Mouse (Mus musculus) C2C12 (cell line): ENCODE results near the gene Glyctk. TPM values are rescaled to one million over a fixed set of nuclear protein-coding genes. Genes with fewer than 3 reads are reported as not detected.

Source experiments
- H3K27me3 ChIP-seq: one replicate; pipeline ENCODE4 v1.6.1; 2011; ENCODE audit not compliant: control insufficient read depth, insufficient read depth, insufficient read length
- H3K36me3 ChIP-seq: one replicate; pipeline ENCODE4 v1.6.1; 2011; ENCODE audit not compliant: control insufficient read depth, insufficient read depth
- H3K4me3 ChIP-seq: one replicate; pipeline ENCODE4 v1.5.1; 2011; ENCODE audit warnings: mild to moderate bottlenecking, control low read depth; ENCODE audit not compliant: poor library complexity, insufficient read depth, severe bottlenecking
- H3K79me2 ChIP-seq: one replicate; pipeline ENCODE4 v1.6.1; 2011; ENCODE audit not compliant: control insufficient read depth, insufficient read depth
- H3K79me3 ChIP-seq: one replicate; pipeline ENCODE4 v1.6.1; 2011; ENCODE audit warnings: low read depth, control low read depth
- H3ac ChIP-seq: one replicate; pipeline ENCODE3; 2011; ENCODE audit warnings: low read depth; ENCODE audit not compliant: control insufficient read depth, insufficient read length
- CEBPB ChIP-seq: IDR thresholded peaks from one replicate; pipeline ENCODE4 v1.6.1; 2011; ENCODE audit warnings: low read depth, mild to moderate bottlenecking, control low read depth, moderate library complexity
- CTCF ChIP-seq: IDR thresholded peaks from one replicate; pipeline ENCODE4 v1.5.1; 2011; ENCODE audit not compliant: control insufficient read depth, insufficient read depth, insufficient read length
- FOSL1 ChIP-seq: IDR thresholded peaks from one replicate; pipeline ENCODE4 v1.8.0; 2011; ENCODE audit warnings: mild to moderate bottlenecking, low read length; ENCODE audit not compliant: poor library complexity, insufficient read depth, severe bottlenecking
- MAX ChIP-seq: IDR thresholded peaks from one replicate; pipeline ENCODE4 v1.6.1; 2011; ENCODE audit warnings: mild to moderate bottlenecking, control low read depth
- MYOD1 ChIP-seq: IDR thresholded peaks from one replicate; pipeline ENCODE4 v1.6.1; 2011; ENCODE audit warnings: low read depth; ENCODE audit not compliant: control insufficient read depth, insufficient read length
- MYOG ChIP-seq: IDR thresholded peaks from one replicate; pipeline ENCODE4 v1.6.1; 2011; ENCODE audit not compliant: control insufficient read depth, insufficient read length; ENCODE audit errors: extremely low read depth
- USF1 ChIP-seq: IDR thresholded peaks from one replicate; pipeline ENCODE4 v1.6.1; 2011; ENCODE audit warnings: low read depth, mild to moderate bottlenecking, control low read depth, moderate library complexity
- polyA plus RNA-seq: library from polyadenylated mRNA; unstranded; fragments of >200 nt; fragmentation: generic; extraction: Trizol; gene quantifications from one replicate; pipeline ENCODE4 v1.2.1, GENCODE M21; 2012; ENCODE audit warnings: missing spikeins

The Glyctk gene
- polyA plus RNA-seq, 1 experiment, result 1.4 TPM

DNA sequence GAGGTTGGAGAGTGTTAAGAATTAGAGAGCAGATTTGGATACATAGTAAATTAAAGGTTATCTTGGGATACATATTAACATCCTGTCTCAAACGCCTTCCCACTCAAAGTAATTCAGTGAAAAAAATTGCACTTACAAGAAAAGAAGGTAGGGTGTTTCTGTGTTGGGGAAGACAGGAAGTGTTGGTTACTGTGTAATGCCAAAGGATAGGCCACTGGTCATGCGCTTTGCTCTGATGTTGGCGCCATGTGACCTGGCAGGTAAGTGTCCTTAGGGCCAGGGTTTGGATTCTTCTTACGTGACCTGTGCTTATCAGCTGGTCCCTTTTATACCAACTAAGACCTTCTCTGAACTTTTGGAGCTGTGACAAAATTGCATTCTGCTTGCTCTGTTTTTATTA lies 24.2 kb upstream of the Glyctk start:
- peaks cover 59% of the 10 kb centered on the region for H3K79me2 ChIP-seq
- no peak overlapping the region for H3ac ChIP-seq
- H3K27me3 ChIP-seq, result no peaks in the 10 kb centered on the region
- H3K4me3 ChIP-seq, result no peak overlapping the region
- TF ChIP-seq USF1 (no peak), MAX (no peak), MYOG (no peak), CTCF (no peak), FOSL1 (no peak), CEBPB (no peak), MYOD1 (no peak)
- H3K79me3 ChIP-seq, result peaks cover 21% of the 10 kb centered on the region
- peaks cover 91% of the 10 kb centered on the region for H3K36me3 ChIP-seq

DNA sequence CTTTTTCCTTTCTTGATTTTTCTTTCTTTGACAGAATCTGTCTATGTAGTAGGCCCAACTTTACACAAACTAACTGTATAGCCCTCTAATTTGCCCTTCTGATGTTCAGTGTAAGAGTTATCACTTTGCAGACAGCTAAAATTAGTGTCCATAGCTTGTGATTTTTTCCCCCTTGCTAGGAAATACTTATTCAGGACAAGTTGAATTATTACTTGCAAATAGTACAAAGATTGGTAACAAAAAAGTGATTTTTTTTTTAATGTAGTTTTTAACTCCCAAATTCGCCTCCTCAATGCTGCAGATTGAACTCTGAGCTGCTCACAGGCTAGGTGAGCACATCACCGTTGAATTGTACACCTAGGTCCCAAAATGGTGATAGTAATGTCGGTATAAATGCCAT lies 22.0 kb upstream of the Glyctk start:
- TF ChIP-seq USF1 (no peak), MYOD1 (no peak), CEBPB (no peak), MAX (no peak), FOSL1 (no peak), MYOG (no peak), CTCF (no peak)
- Histone ChIP-seq H3K79me3 (peaks cover 40% of the 10 kb centered on the region), H3K79me2 (peaks cover 80% of the 10 kb centered on the region), H3K27me3 (no peaks in the 10 kb centered on the region), H3K4me3 (no peak overlapping the region), H3ac (no peak overlapping the region), H3K36me3 (peaks cover 88% of the 10 kb centered on the region)

DNA sequence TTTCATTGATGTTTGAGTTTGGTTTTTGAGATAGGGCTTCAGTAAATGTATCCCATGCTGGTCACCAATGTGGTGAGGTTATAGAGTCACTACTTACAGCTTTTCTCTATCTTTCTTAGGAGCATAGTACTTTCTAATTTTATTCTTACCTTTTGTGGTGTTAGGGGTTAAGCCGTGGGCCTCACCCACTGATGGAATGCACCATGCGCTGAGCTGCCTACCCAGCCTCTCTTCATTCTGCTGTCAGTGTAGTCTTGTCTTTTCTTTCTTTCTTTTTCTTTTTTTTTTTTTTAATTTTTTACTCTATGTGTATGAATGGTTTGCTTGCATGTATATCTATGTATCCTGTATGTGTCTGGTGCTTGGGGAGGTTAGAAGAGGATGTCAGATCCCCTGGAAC lies 21.5 kb upstream of the Glyctk start:
- peaks cover 83% of the 10 kb centered on the region for H3K36me3 ChIP-seq
- TF ChIP-seq MYOD1, result no peak
- TF ChIP-seq CTCF, result no peak
- H3K79me3 ChIP-seq, result peaks cover 45% of the 10 kb centered on the region
- H3ac ChIP-seq, result no peak overlapping the region
- no peaks in the 10 kb centered on the region for H3K27me3 ChIP-seq
- peaks cover 84% of the 10 kb centered on the region for H3K79me2 ChIP-seq
- no peak overlapping the region for H3K4me3 ChIP-seq

DNA sequence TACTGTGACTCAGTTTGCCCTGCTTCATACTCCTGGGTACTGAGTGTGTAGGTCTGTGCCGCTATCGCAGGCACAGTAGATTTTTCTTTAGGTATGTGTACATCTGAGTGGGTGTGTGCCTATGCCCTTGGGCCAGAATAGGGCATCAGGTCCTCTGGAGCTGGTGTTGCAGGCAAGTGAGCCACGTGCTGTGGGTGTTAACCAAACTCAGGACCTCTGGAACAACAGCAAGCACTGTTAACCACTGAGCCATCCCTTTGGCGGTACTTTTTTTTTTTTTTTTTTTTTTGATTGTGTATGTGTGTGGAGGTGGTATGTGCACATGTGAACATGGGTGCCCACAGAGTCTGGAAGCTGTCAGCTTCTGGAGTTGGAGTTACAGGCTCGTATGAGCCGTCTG lies 19.9 kb upstream of the Glyctk start:
- H3K79me2 ChIP-seq, result peaks cover 98% of the 10 kb centered on the region
- no peak overlapping the region for H3K4me3 ChIP-seq
- no peak overlapping the region for H3ac ChIP-seq
- H3K27me3 ChIP-seq, result no peaks in the 10 kb centered on the region
- H3K79me3 ChIP-seq, result peaks cover 62% of the 10 kb centered on the region
- TF ChIP-seq CEBPB, result no peak
- TF ChIP-seq USF1, result no peak
- no peak for TF ChIP-seq MYOG
- TF ChIP-seq MAX, result no peak
- no peak for TF ChIP-seq CTCF
- TF ChIP-seq MYOD1, result no peak
- TF ChIP-seq FOSL1, result no peak
- H3K36me3 ChIP-seq, result peaks cover 66% of the 10 kb centered on the region

DNA sequence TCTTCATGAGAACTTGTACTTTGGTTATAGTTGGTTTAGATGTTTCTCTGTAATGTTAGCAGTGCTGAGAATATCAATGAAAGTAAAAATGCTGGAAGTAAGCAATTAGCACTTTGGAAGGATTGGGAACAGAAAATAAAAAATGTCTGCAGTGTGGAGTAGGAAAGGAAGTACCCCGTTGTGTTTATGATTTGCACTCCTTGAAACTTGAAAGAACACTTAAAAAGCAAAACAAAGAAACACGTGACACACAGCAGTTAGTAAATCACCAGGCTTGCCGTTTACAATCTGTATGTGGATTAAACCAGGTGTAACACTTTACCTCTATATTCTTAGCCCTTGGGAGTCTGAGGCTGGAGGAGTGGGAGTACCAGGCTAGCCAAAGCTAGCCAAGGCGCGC lies 18.8 kb upstream of the Glyctk start:
- H3ac ChIP-seq, result no peak overlapping the region
- no peak overlapping the region for H3K4me3 ChIP-seq
- no peaks in the 10 kb centered on the region for H3K27me3 ChIP-seq
- TF ChIP-seq FOSL1 (no peak), USF1 (no peak), MYOG (no peak), MYOD1 (no peak), CEBPB (no peak), CTCF (no peak), MAX (no peak)
- H3K79me2 ChIP-seq, result peaks cover 100% of the 10 kb centered on the region
- peaks cover 56% of the 10 kb centered on the region for H3K36me3 ChIP-seq
- H3K79me3 ChIP-seq, result peaks cover 71% of the 10 kb centered on the region

DNA sequence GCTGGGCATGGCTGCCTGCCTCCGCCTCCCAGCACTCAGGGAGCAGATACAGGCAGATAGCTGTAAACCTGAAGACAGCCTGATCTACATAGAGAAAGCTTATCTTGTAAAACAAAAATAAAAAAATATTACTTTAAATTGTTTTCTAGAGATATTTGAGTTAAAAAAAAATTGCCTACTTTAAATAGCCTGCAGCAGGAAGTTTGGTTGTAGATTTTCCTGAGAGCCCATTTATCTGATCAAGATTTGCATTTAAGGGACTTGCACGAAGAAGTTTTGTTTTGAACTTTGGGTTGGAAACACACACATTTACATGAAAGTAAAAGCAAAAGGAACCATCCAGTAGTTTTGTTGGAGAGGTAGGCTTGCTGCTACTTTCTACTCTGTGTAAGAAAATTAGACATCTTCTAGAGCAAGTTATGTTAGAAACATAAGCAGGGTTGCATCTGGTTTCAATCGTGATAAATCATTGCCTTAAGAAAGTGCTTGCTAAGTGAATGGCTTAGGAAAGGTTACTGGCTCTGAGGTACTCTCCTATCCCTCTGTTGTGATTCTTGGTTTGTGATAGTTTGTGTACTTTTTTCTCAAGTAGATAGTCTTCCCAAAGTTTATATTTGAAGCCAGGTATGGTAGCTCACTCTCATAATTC lies 17.7 kb upstream of the Glyctk start:
- Histone ChIP-seq H3K4me3 (no peak overlapping the region), H3K27me3 (no peaks in the 10 kb centered on the region), H3K79me2 (peaks cover 100% of the 10 kb centered on the region), H3ac (no peak overlapping the region), H3K79me3 (peaks cover 74% of the 10 kb centered on the region), H3K36me3 (peaks cover 46% of the 10 kb centered on the region)
- no peak for TF ChIP-seq MAX
- no peak for TF ChIP-seq MYOD1
- TF ChIP-seq FOSL1, result no peak
- no peak for TF ChIP-seq USF1
- TF ChIP-seq MYOG, result no peak
- no peak for TF ChIP-seq CTCF
- no peak for TF ChIP-seq CEBPB
